Mouse (Mus musculus) neutrophil, adult 65 days (primary cell): ENCODE data around the gene Prr5l. TPM values are rescaled to one million over a fixed set of nuclear protein-coding genes. Genes with fewer than 3 reads are reported as not detected.

ENCODE experiments used
- total RNA-seq: library from RNA; stranded (reverse); gene quantifications from 2 replicates; pipeline ENCODE4 v1.2.4, GENCODE M21; 2023

Gene Prr5l
- 9.0 and 9.4 TPM in 2 replicates for total RNA-seq

DNA sequence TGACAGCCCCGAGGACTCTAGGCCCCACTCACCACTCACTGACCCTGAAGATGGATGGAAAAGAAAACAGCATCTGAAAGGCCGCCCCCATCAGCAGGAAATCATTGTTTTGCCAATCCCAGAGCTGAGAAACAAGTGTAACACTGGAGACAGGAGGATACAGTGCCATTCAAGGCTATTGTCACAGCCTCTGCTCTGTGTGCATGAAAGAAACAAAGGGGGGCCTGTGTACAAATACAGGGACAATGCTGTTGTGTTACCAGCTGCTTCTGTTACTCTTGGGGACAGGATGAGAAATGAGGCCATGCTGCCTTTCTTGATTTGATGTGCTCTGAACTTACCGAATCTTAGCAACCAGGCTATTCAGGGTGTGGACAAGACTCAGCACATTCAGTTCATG, at the start of gene Prr5l:
Prr5l (minus strand) TSS at position 30 of the 400 bp plus-strand sequence.

DNA sequence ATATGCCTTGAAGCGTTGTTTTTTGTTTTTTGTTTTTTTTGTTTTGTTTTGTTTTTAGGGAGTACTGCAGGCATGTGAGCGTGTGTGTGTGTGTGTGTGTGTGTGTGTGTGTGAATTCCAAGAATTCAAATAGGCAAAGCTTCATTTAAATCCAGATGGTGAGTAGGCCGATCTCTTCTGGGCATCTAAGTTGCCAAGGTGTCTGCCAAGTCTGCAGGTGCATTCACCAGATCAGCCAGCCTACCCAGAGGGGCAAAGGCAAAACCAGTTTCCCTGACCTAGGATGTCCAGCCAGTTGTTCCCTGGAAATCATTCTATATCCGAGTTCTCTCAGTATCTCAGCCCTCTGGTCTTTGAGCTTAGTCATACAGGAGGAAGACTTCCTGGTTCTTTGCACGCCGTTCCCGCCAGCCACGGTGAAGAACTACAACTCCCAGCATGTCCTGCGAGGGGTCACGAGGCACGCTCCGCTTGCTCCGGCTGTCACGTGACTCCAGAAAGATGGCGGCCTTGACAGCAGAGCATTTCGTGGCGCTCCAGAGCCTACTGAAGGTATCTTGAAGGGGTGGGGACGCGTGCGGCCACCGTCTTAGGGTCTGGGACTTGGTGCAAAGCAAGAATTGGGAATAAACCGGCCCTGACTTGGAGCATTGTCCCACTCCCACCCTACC, 3.1 kb upstream of the Prr5l start, which contains the start of gene Commd9:
Commd9 (plus strand) TSS at position 480 of the 671 bp plus-strand sequence.

DNA sequence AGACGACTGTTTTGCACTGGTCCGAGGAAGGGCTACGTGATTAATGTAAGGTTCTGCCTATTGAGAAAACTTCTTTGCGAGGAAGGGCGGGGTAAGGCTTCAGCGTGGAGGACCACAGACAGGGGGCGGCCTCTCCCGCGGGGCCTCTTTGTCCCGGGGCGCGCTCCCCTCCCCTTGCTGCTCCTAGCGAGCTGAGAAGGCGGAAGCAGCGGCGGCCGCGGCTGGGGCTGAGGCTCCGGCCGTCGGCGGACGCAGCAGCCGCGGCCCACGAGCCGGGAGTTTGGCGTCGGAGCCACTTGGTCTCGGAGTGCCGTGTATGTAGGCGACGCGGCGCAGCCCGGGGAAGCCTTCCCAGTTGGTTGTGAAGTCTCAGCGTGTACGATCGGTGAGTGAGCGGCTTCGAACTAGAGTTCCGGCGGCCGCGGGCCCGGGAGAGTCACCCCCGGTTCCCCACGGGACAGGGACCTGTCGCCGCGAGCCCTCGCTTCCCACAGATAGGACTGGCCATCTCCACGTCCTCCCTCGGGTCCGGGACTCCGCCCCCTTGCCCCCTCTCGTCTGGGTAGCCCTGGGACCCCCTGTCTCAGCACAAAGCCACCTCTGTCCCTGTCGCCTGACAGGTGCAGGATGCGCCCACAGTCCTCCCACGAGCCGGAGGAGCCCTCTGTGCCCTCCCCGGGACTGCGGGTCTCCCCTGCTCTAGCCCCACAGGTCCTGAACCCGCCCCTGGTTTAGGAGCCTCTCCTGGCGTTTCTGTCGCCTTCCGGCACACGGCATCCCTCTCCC, 204.4 kb downstream of the Prr5l start, which contains the start of gene Traf6:
Traf6 (plus strand) TSS at position 194 of the 786 bp plus-strand sequence.

Other genes with a start within 250 kb of the Prr5l start
- gene Rag1, start 233.5 kb downstream of the Prr5l start, total RNA-seq: 0.38 and 0.93 TPM in 2 replicates
- gene B230118H07Rik, start 233.5 kb downstream of the Prr5l start, total RNA-seq: 3.6 and 10.2 TPM in 2 replicates
- 25.9 and 29.0 TPM in 2 replicates for gene Traf6, start 204.6 kb downstream of the Prr5l start, total RNA-seq
- 18.1 and 19.5 TPM in 2 replicates for gene Commd9, start 3.2 kb upstream of the Prr5l start, total RNA-seq